Mouse (Mus musculus): ENCODE data around the gene Psmd12. TPM values are rescaled to one million over a fixed set of nuclear protein-coding genes. Genes with fewer than 3 reads are reported as not detected.

The Psmd12 gene
- polyA plus RNA-seq, 1 experiment from 2014 or later: 78.8 TPM

GRCm38 (mm10) chr11:107532271-107532670, 53.0 kb downstream of the Psmd12 start:
- H3K4me1 ChIP-seq (ENCODE audit: insufficient read depth): no peaks in the 10 kb centered on the region
- no peaks in the 10 kb centered on the region for H3K27me3 ChIP-seq (ENCODE audit: insufficient read depth, low read length)
- TF ChIP-seq EP300 (IDR thresholded peaks at IDR 0.05; ENCODE audit: low read depth) (no peak), CTCF (IDR thresholded peaks at IDR 0.05; ENCODE audit: low read depth) (no peak)
- H3K4me3 ChIP-seq (ENCODE audit: low read depth, low read length): no peak overlapping the region
- H3K9me3 ChIP-seq (ENCODE audit: low read length): no peaks in the 10 kb centered on the region
- H3K4me2 ChIP-seq (ENCODE audit: low read depth, low read length): no peak overlapping the region
- no peak overlapping the region for H3K27ac ChIP-seq (ENCODE audit: low read depth)
- no peak overlapping the region for H3K9ac ChIP-seq (replicated peaks)
- no peaks in the 10 kb centered on the region for H3K36me3 ChIP-seq (replicated peaks; ENCODE audit: insufficient read depth, low read length)
- 33% methylated on average over 5 of the region's 5 CpGs for WGBS (ENCODE audit: insufficient replicate concordance)
- ATAC-seq: no peak
- no peak for DNase-seq

- no peak overlapping the region for H3K9ac ChIP-seq (replicated peaks)
- no peak overlapping the region for H3K4me3 ChIP-seq (ENCODE audit: low read depth, low read length)
- no peaks in the 10 kb centered on the region for H3K4me1 ChIP-seq (ENCODE audit: insufficient read depth)
- 77% methylated on average over 4 of the region's 4 CpGs for WGBS (ENCODE audit: insufficient replicate concordance)
- no peak overlapping the region for H3K4me2 ChIP-seq (ENCODE audit: low read depth, low read length)
- H3K36me3 ChIP-seq (replicated peaks; ENCODE audit: insufficient read depth, low read length): no peaks in the 10 kb centered on the region
- ATAC-seq: no peak
- no peak overlapping the region for H3K27ac ChIP-seq (ENCODE audit: low read depth)
- TF ChIP-seq CTCF (IDR thresholded peaks at IDR 0.05; ENCODE audit: low read depth) (no peak), EP300 (IDR thresholded peaks at IDR 0.05; ENCODE audit: low read depth) (no peak)
- no peak for DNase-seq
- no peaks in the 10 kb centered on the region for H3K27me3 ChIP-seq (ENCODE audit: insufficient read depth, low read length)
- H3K9me3 ChIP-seq (ENCODE audit: low read length): no peaks in the 10 kb centered on the region
These were observed 59.7 kb downstream of the Psmd12 start for GRCm38 (mm10) chr11:107538994-107539393.

GRCm38 (mm10) chr11:107540339-107540738, 61.1 kb downstream of the Psmd12 start:
- H3K4me3 ChIP-seq (ENCODE audit: low read depth, low read length): no peak overlapping the region
- no peaks in the 10 kb centered on the region for H3K4me1 ChIP-seq (ENCODE audit: insufficient read depth)
- no peak for ATAC-seq
- H3K27me3 ChIP-seq (ENCODE audit: insufficient read depth, low read length): no peaks in the 10 kb centered on the region
- WGBS (ENCODE audit: insufficient replicate concordance): 44% methylated on average over 1 of the region's 1 CpGs
- H3K9ac ChIP-seq (replicated peaks): no peak overlapping the region
- no peak overlapping the region for H3K27ac ChIP-seq (ENCODE audit: low read depth)
- TF ChIP-seq EP300 (IDR thresholded peaks at IDR 0.05; ENCODE audit: low read depth) (no peak), CTCF (IDR thresholded peaks at IDR 0.05; ENCODE audit: low read depth) (no peak)
- no peak overlapping the region for H3K4me2 ChIP-seq (ENCODE audit: low read depth, low read length)
- no peaks in the 10 kb centered on the region for H3K9me3 ChIP-seq (ENCODE audit: low read length)
- DNase-seq: no peak
- no peaks in the 10 kb centered on the region for H3K36me3 ChIP-seq (replicated peaks; ENCODE audit: insufficient read depth, low read length)

DNA sequence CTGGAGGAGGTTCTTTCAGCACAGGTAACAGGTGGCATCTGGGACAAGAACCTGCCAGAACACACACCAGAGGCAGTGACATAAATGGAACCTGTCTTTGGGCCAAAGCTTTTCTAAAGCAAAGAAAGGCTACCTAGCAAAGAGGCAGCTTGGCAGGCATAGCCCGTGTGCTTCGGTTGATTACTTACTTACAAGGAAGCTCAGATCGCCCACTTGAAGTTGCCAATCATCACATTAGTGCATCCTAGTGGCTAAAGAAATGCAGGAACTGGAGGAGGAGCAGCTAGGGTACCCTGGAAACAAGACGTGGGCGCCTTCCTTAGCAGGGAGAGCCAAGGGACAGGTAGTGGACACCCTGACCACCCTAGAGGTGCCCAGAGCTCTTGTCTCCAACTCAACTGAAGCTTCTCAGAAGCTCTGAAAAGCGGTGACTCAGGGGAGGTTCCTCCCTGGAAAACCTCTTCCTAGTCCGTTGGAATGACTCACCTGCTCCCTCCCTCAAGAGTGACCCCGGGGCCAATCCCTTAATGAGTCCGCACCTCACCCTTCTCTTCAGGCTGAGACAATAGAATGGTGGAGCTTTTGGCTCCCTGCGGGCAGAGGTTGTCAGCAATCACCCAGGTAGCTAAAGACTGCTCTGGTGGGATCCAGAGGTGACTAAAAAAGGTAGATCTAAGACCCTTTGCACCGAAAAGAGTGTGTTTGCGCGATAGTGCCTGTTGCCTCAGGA, 66.6 kb downstream of the Psmd12 start:
- ATAC-seq: no peak
- H3K27me3 ChIP-seq (ENCODE audit: insufficient read depth, low read length): peaks cover 5% of the 10 kb centered on the region; the same call in 1 of the 2 replicates
- WGBS (ENCODE audit: insufficient replicate concordance): 44% methylated on average over 13 of the region's 13 CpGs
- H3K4me3 ChIP-seq (ENCODE audit: low read depth, low read length): 0 out of 2 replicates have a peak overlapping the region, but pooled peaks have one; percentile 93
- H3K9me3 ChIP-seq (ENCODE audit: low read length): no peaks in the 10 kb centered on the region
- DNase-seq: no peak
- TF ChIP-seq CTCF (IDR thresholded peaks at IDR 0.05; ENCODE audit: low read depth): no peak
- TF ChIP-seq EP300 (IDR thresholded peaks at IDR 0.05; ENCODE audit: low read depth): no peak
- peaks cover 6% of the 10 kb centered on the region for H3K36me3 ChIP-seq (replicated peaks; ENCODE audit: insufficient read depth, low read length)
- H3K9ac ChIP-seq (replicated peaks): no peak overlapping the region
- H3K4me1 ChIP-seq (ENCODE audit: insufficient read depth): peaks cover 15% of the 10 kb centered on the region
- H3K27ac ChIP-seq (ENCODE audit: low read depth): no peak overlapping the region
- 0 out of 2 replicates have a peak overlapping the region, but pooled peaks have one; percentile 94 for H3K4me2 ChIP-seq (ENCODE audit: low read depth, low read length)

- WGBS (ENCODE audit: insufficient replicate concordance): under 1% methylated on average over 36 of the region's 37 CpGs
- H3K4me3 ChIP-seq (ENCODE audit: low read depth, low read length): peak overlapping the region; percentile 93
- DNase-seq: peak; percentile 43
- peak overlapping the region; percentile 96; the same call in 1 of the 2 replicates for H3K9ac ChIP-seq (replicated peaks)
- H3K27ac ChIP-seq (ENCODE audit: low read depth): no peak overlapping the region
- H3K4me2 ChIP-seq (ENCODE audit: low read depth, low read length): peak overlapping the region; percentile 94
- 0 out of 2 replicates have a peak, but pooled peaks have one; percentile 6 for ATAC-seq
- peaks cover 5% of the 10 kb centered on the region; the same call in 1 of the 2 replicates for H3K27me3 ChIP-seq (ENCODE audit: insufficient read depth, low read length)
- no peak for TF ChIP-seq EP300 (IDR thresholded peaks at IDR 0.05; ENCODE audit: low read depth)
- peak; percentile 19; the same call in 1 of the 2 replicates for TF ChIP-seq CTCF (IDR thresholded peaks at IDR 0.05; ENCODE audit: low read depth)
- H3K9me3 ChIP-seq (ENCODE audit: low read length): no peaks in the 10 kb centered on the region
- H3K36me3 ChIP-seq (replicated peaks; ENCODE audit: insufficient read depth, low read length): peaks cover 9% of the 10 kb centered on the region
- H3K4me1 ChIP-seq (ENCODE audit: insufficient read depth): peaks cover 15% of the 10 kb centered on the region
These were observed 67.5 kb downstream of the Psmd12 start for GRCm38 (mm10) chr11:107546667-107547301.
